Mouse (Mus musculus): Measurements from ENCODE around the gene Cilp. TPM values are rescaled to one million over a fixed set of nuclear protein-coding genes. Genes with fewer than 3 reads are reported as not detected.
"Not testable (repeated sequence)": the region's sequence is repeated elsewhere in the genome, so short reads cannot be mapped to it uniquely, and the experiment has no call there.

Gene Cilp
- polyA plus RNA-seq, 1 experiment from 2014 or later: 0.08 TPM

GRCm38 (mm10) chr9:65281536-65282151 lies 16.7 kb downstream of the Cilp start:
- WGBS: 68% methylated on average over 5 of the region's 5 CpGs
- Histone ChIP-seq H3K4me1 (ENCODE audit: control insufficient read depth, insufficient read depth, low read length) (no peaks in the 10 kb centered on the region), H3K27me3 (ENCODE audit: control insufficient read depth, insufficient read depth, low read length) (no peaks in the 10 kb centered on the region), H3K9me3 (replicated peaks; ENCODE audit: control insufficient read depth, low read length) (no peaks in the 10 kb centered on the region), H3K9ac (ENCODE audit: low read length) (no peak overlapping the region), H3K27ac (ENCODE audit: low read length) (no peak overlapping the region), H3K4me2 (ENCODE audit: low read depth, low read length) (no peak overlapping the region), H3K36me3 (ENCODE audit: control insufficient read depth, insufficient read depth) (no peaks in the 10 kb centered on the region), H3K4me3 (ENCODE audit: low read length) (no peak overlapping the region)
- no peak for ATAC-seq (replicated peaks; ENCODE audit: extremely low read depth, insufficient read depth, low FRiP score)

GRCm38 (mm10) chr9:65283301-65283700 lies 18.3 kb downstream of the Cilp start:
- 1% methylated on average over 3 of the region's 3 CpGs for WGBS
- 0 out of 2 replicates have a peak, but pooled peaks have one; percentile 45 for ATAC-seq (replicated peaks; ENCODE audit: extremely low read depth, insufficient read depth, low FRiP score)

GRCm38 (mm10) chr9:65288252-65288651 lies 23.3 kb downstream of the Cilp start:
- H3K9ac ChIP-seq (ENCODE audit: low read length); H3K4me2 ChIP-seq (ENCODE audit: low read depth, low read length); H3K9me3 ChIP-seq (replicated peaks; ENCODE audit: control insufficient read depth, low read length); H3K27me3 ChIP-seq (ENCODE audit: control insufficient read depth, insufficient read depth, low read length); ATAC-seq (replicated peaks; ENCODE audit: extremely low read depth, insufficient read depth, low FRiP score); H3K4me3 ChIP-seq (ENCODE audit: low read length); H3K4me1 ChIP-seq (ENCODE audit: control insufficient read depth, insufficient read depth, low read length); H3K27ac ChIP-seq (ENCODE audit: low read length); H3K36me3 ChIP-seq (ENCODE audit: control insufficient read depth, insufficient read depth): not testable (repeated sequence)
- WGBS: 75% methylated on average over 5 of the region's 5 CpGs

More at GRCm38 (mm10) chr9:65283301-65283700, 18.3 kb downstream of the Cilp start:
- no peaks in the 10 kb centered on the region for H3K27me3 ChIP-seq (ENCODE audit: control insufficient read depth, insufficient read depth, low read length)
- no peaks in the 10 kb centered on the region for H3K36me3 ChIP-seq (ENCODE audit: control insufficient read depth, insufficient read depth)
- H3K9me3 ChIP-seq (replicated peaks; ENCODE audit: control insufficient read depth, low read length): no peaks in the 10 kb centered on the region
- H3K27ac ChIP-seq (ENCODE audit: low read length): no peak overlapping the region
- no peak overlapping the region for H3K9ac ChIP-seq (ENCODE audit: low read length)
- no peak overlapping the region for H3K4me2 ChIP-seq (ENCODE audit: low read depth, low read length)
- H3K4me1 ChIP-seq (ENCODE audit: control insufficient read depth, insufficient read depth, low read length): no peaks in the 10 kb centered on the region
- H3K4me3 ChIP-seq (ENCODE audit: low read length): no peak overlapping the region

DNA sequence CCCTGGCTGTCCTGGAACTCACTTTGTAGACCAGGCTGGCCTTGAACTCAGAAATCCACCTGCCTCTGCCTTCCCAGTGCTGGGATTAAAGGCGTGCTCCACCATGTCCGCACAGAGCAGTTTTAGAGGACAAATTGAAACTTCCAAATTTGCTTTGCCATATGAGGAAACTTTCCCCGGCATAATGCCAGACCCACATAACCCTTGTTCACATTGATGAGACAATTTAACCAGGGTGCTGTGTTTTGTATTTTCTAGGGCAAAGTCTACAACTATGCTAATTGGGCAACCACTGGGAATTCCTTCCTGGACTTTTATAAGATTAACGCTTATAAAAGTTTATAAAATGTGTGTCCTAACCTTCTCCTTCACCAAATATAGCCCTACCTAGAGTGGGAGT lies 25.0 kb downstream of the Cilp start:
- Histone ChIP-seq H3K36me3 (ENCODE audit: control insufficient read depth, insufficient read depth) (no peaks in the 10 kb centered on the region), H3K4me1 (ENCODE audit: control insufficient read depth, insufficient read depth, low read length) (peaks cover 7% of the 10 kb centered on the region), H3K27me3 (ENCODE audit: control insufficient read depth, insufficient read depth, low read length) (no peaks in the 10 kb centered on the region), H3K9me3 (replicated peaks; ENCODE audit: control insufficient read depth, low read length) (no peaks in the 10 kb centered on the region), H3K4me2 (ENCODE audit: low read depth, low read length) (no peak overlapping the region), H3K4me3 (ENCODE audit: low read length) (no peak overlapping the region), H3K9ac (ENCODE audit: low read length) (no peak overlapping the region), H3K27ac (ENCODE audit: low read length) (no peak overlapping the region)
- WGBS: 88% methylated on average over 4 of the region's 4 CpGs
- no peak for ATAC-seq (replicated peaks; ENCODE audit: extremely low read depth, insufficient read depth, low FRiP score)

DNA sequence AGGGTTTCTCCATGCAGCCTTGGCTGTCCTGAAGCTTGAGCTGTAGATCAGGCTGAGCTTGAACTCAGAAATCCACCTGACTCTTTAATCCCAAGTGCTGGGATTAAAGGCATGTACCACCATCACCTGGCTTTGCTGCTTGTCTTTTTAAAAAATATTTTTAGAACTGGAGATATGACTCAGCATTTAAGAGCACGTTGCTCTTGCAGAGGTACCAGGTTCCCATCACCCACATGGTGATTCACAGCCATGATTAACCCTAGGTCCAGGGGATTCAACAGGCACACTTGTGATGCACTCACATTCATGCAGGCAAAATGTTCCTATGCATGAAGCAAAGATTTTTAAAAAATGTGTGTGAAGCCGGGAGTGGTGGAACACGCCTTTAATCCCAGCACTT lies 27.4 kb downstream of the Cilp start:
- no peaks in the 10 kb centered on the region for H3K27me3 ChIP-seq (ENCODE audit: control insufficient read depth, insufficient read depth, low read length)
- no peak overlapping the region for H3K4me2 ChIP-seq (ENCODE audit: low read depth, low read length)
- no peak overlapping the region for H3K27ac ChIP-seq (ENCODE audit: low read length)
- no peak overlapping the region for H3K9ac ChIP-seq (ENCODE audit: low read length)
- H3K4me3 ChIP-seq (ENCODE audit: low read length): no peak overlapping the region
- WGBS: 73% methylated on average over 3 of the region's 3 CpGs
- H3K36me3 ChIP-seq (ENCODE audit: control insufficient read depth, insufficient read depth): no peaks in the 10 kb centered on the region
- peaks cover 16% of the 10 kb centered on the region for H3K4me1 ChIP-seq (ENCODE audit: control insufficient read depth, insufficient read depth, low read length)
- H3K9me3 ChIP-seq (replicated peaks; ENCODE audit: control insufficient read depth, low read length): no peaks in the 10 kb centered on the region
- ATAC-seq (replicated peaks; ENCODE audit: extremely low read depth, insufficient read depth, low FRiP score): no peak

DNA sequence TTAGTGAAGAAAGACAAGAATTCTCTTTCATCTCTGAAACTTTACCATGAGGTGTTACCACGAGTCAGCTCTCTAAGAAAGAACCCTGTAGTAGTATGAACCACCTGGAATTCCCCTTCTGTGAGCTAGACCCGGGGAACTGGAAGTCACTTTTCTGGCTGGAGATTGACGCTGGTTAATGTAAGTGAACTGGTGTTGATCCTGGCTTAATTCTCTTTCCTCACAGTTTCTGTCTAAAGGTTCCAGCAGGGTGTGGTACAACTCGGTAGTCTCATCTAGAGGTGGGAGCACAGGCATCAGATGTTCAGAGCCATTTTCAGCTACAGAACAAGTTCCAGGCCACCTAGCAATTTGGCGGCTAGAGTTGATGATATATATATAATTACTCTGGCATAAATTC lies 28.1 kb downstream of the Cilp start:
- Histone ChIP-seq H3K4me3 (ENCODE audit: low read length) (peak overlapping the region; percentile 87), H3K27me3 (ENCODE audit: control insufficient read depth, insufficient read depth, low read length) (no peaks in the 10 kb centered on the region), H3K9me3 (replicated peaks; ENCODE audit: control insufficient read depth, low read length) (no peaks in the 10 kb centered on the region), H3K36me3 (ENCODE audit: control insufficient read depth, insufficient read depth) (no peaks in the 10 kb centered on the region), H3K9ac (ENCODE audit: low read length) (peak overlapping the region; percentile 74), H3K4me1 (ENCODE audit: control insufficient read depth, insufficient read depth, low read length) (peaks cover 16% of the 10 kb centered on the region), H3K4me2 (ENCODE audit: low read depth, low read length) (peak overlapping the region; percentile 72), H3K27ac (ENCODE audit: low read length) (peak overlapping the region; percentile 83)
- WGBS: 20% methylated on average over 5 of the region's 5 CpGs
- no peak for ATAC-seq (replicated peaks; ENCODE audit: extremely low read depth, insufficient read depth, low FRiP score)

DNA sequence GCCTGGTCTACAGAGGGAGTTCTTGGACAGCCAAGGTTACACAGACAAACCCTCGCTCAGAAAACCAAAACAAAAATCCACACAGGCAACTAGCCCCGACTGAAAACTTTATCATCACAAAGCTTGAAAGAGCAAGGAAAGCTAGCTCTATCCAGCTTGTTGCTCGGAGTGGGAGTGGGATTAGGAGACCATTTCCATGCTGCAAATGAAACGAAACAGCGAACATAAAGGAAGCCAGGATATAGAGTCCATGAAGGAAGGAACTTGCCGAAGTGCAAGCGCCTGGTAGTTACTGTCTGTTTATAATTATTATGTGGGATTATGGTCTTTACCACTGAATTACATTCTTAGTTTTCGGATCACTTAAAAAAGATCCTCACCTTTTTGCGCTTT lies 28.6 kb downstream of the Cilp start:
- Histone ChIP-seq H3K27me3 (ENCODE audit: control insufficient read depth, insufficient read depth, low read length) (no peaks in the 10 kb centered on the region), H3K9ac (ENCODE audit: low read length) (peak overlapping the region; percentile 74), H3K27ac (ENCODE audit: low read length) (peak overlapping the region; percentile 83), H3K4me3 (ENCODE audit: low read length) (peak overlapping the region; percentile 87), H3K4me2 (ENCODE audit: low read depth, low read length) (peak overlapping the region; percentile 72), H3K9me3 (replicated peaks; ENCODE audit: control insufficient read depth, low read length) (no peaks in the 10 kb centered on the region), H3K4me1 (ENCODE audit: control insufficient read depth, insufficient read depth, low read length) (peaks cover 16% of the 10 kb centered on the region), H3K36me3 (ENCODE audit: control insufficient read depth, insufficient read depth) (no peaks in the 10 kb centered on the region)
- WGBS: 0% methylated on average over 9 of the region's 9 CpGs
- no peak for ATAC-seq (replicated peaks; ENCODE audit: extremely low read depth, insufficient read depth, low FRiP score)

- Histone ChIP-seq H3K9ac (ENCODE audit: low read length) (peak within 1 kb of the TSS; percentile 94), H3K27me3 (ENCODE audit: control insufficient read depth, insufficient read depth, low read length) (no peaks in the 10 kb centered on the region), H3K4me1 (ENCODE audit: control insufficient read depth, insufficient read depth, low read length) (peaks cover 18% of the 10 kb centered on the region), H3K9me3 (replicated peaks; ENCODE audit: control insufficient read depth, low read length) (no peaks in the 10 kb centered on the region), H3K4me2 (ENCODE audit: low read depth, low read length) (peak within 1 kb of the TSS; percentile 86), H3K4me3 (ENCODE audit: low read length) (peak within 1 kb of the TSS; percentile 87), H3K36me3 (ENCODE audit: control insufficient read depth, insufficient read depth) (no peaks in the 10 kb centered on the region), H3K27ac (ENCODE audit: low read length) (peak within 1 kb of the TSS; percentile 85)
- peak; percentile 97 for ATAC-seq (replicated peaks; ENCODE audit: extremely low read depth, insufficient read depth, low FRiP score)
- under 1% methylated on average over 71 of the region's 71 CpGs for WGBS
Measured at GRCm38 (mm10) chr9:65293973-65294715, 29.2 kb downstream of the Cilp start, which contains the start of gene Clpx. Clpx (plus strand) TSS chr9:65294260.

- Histone ChIP-seq H3K4me1 (ENCODE audit: control insufficient read depth, insufficient read depth, low read length) (peaks cover 18% of the 10 kb centered on the region), H3K4me2 (ENCODE audit: low read depth, low read length) (peak overlapping the region; percentile 86), H3K9me3 (replicated peaks; ENCODE audit: control insufficient read depth, low read length) (no peaks in the 10 kb centered on the region), H3K27ac (ENCODE audit: low read length) (peak overlapping the region; percentile 85), H3K4me3 (ENCODE audit: low read length) (peak overlapping the region; percentile 87), H3K27me3 (ENCODE audit: control insufficient read depth, insufficient read depth, low read length) (no peaks in the 10 kb centered on the region), H3K36me3 (ENCODE audit: control insufficient read depth, insufficient read depth) (no peaks in the 10 kb centered on the region), H3K9ac (ENCODE audit: low read length) (peak overlapping the region; percentile 94)
- ATAC-seq (replicated peaks; ENCODE audit: extremely low read depth, insufficient read depth, low FRiP score): no peak
- WGBS: 1% methylated on average over 28 of the region's 28 CpGs
Measured at GRCm38 (mm10) chr9:65294716-65295378, 29.9 kb downstream of the Cilp start.
